Mouse (Mus musculus): ENCODE measurements around the gene Rassf7. TPM values are rescaled to one million over a fixed set of nuclear protein-coding genes. Genes with fewer than 3 reads are reported as not detected.
A peak's percentile ranks its signal among the peaks of the same experiment; 100 is the strongest.

Rassf7 gene
- total and polyA plus RNA-seq, 3 experiments: 2.0 to 18.1 (median 6.0) TPM

DNA sequence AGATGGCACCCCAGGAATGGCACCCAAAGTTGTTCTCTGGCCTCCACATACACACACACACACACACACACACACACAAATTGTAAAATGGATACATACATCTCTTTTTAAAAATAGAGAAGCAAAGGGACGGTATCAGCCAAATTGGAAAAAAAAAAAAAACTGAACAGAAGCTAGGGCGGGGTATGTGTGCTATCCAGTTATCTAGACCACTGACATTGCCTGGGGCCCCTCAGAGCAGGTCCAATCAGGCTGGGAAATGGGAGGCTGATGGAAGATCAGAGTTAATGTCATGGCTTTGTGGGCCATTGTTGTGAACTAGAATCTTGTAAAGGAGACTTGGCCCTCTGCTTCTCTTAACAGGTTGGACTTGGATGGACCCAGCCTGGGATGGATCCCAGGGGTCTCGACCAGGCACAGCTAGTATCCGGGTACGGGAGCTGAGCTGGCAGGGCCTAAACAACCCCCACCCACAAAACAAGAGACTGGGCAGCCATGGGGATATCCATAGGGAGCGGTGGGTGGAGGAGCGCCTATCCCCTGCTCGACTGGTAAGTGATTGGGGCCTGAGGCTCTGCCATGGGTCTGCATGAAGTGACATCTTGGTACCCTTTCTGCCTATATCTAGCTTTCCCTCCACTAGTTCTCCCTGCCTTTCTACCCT lies 18.9 kb upstream of the Rassf7 start:
- no peak for DNase-seq

DNA sequence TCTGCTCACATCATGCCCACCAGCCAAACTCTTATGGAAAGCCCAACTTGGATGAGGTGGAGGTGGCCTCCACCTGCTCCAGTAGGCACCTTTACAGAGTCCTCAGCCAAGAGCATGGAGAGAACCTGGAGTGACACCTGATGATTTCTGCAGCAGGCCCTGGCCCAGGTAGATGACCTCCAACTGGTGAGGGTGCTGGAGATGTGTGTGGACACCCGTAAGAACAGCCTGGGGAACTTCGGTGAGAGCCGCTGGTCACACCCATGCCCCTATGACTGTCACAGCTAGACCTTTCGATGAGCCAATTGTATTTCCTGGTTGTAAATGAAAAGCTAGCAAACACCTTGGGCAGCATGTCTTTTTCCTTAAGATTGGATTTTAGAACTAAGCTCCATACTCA lies 17.5 kb upstream of the Rassf7 start:
- DNase-seq: no peak

GRCm38 (mm10) chr7:141204546-141204945 lies 11.1 kb upstream of the Rassf7 start:
- no peak for DNase-seq

DNA sequence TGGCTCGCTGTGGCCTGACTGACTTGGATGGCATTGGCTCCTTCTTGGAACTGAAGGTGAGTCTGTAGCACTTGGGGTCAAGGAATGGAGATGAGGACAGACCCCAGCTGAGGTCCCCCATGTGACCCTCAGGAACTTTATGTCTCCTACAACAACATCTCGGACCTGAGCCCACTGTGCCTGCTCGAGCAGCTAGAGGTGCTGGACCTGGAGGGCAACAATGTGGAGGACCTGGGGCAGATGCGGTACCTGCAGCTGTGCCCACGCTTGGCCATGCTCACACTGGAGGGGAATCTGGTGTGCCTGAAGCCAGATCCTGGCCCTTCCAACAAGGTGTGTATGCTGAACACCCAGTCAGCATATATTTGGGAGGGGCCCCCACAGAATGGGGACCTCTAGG lies 10.2 kb upstream of the Rassf7 start:
- no peak for DNase-seq

GRCm38 (mm10) chr7:141206182-141206937 lies 9.3 kb upstream of the Rassf7 start:
- no peak for DNase-seq

- no peak for DNase-seq
These were observed 6.1 kb upstream of the Rassf7 start for GRCm38 (mm10) chr7:141209526-141209925.

- DNase-seq: no peak
These were observed 5.5 kb upstream of the Rassf7 start for GRCm38 (mm10) chr7:141210137-141210536.

DNA sequence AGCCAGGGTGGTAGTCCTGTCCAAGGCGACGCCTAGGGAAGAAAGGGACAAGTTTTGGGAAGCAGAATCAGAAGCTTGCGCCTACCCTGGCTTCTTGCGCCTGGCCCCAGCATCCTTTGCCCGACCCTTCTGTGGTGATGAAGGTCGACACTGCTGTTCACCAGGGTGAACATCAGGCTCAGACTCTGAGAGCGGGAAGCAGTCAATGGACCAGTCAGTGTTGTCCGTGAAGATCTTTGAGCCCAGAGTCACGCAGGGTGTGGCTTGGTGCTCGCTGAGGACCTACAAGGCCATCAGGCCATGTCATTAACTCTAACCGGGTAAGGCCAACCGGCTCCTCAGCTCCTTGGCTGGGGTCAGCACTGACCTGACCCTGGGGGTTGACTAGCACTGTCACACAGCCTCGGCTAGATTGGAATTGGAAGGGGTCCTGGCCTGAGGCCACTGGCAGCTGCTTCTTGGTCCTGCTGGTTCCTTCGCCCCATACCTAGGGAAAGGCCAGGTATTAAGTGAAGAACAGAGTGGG lies 5.0 kb upstream of the Rassf7 start:
- no peak for DNase-seq

DNA sequence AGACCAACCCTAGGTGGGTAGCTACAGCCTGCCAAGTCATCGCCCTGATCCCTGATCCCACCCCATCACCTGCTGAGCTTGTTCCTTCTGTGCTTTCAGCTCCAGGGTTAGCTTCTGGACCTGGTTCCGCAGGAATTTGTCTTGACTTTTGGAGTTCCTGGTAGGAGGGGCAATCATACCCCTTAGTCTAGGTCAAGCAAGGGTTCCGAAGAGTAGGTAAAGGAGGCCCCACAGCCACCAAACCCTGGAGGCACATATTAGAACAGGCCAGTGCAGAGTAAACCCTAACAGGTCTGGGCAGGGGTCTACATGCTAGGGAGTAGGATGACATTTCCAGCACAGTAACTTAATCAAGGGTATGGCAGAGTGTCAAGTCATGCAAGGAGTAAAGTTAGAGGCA lies 2.5 kb upstream of the Rassf7 start:
- DNase-seq: no peak

GRCm38 (mm10) chr7:141213605-141214235 lies 1.9 kb upstream of the Rassf7 start, which contains the start of gene Lmntd2:
Gene Lmntd2, minus strand, starts transcription at chr7:141214080.
- no peak for DNase-seq

- DNase-seq: no peak
These were observed 1.4 kb upstream of the Rassf7 start for GRCm38 (mm10) chr7:141214310-141214709.

GRCm38 (mm10) chr7:141215880-141216733 lies 447 bp downstream of the Rassf7 start:
- peak; percentile 72 for DNase-seq

DNA sequence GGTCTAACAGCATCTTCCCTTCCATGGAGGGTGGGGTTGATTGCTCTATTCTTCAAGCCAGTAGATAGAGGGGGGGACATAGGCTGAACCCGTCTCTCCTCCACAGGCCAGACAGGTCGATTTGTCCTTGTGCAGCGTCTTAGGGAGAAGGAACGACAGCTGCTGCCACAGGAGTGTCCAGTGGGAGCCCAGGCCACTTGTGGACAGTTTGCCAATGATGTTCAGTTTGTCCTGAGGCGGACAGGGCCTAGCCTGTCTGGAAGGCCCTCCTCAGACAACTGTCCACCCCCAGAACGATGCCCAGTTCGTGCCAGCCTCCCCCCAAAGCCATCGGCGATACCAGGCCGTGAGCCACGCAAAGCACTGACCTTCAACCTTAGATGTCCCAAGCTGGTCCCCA lies 1.2 kb downstream of the Rassf7 start:
- no peak for DNase-seq

DNA sequence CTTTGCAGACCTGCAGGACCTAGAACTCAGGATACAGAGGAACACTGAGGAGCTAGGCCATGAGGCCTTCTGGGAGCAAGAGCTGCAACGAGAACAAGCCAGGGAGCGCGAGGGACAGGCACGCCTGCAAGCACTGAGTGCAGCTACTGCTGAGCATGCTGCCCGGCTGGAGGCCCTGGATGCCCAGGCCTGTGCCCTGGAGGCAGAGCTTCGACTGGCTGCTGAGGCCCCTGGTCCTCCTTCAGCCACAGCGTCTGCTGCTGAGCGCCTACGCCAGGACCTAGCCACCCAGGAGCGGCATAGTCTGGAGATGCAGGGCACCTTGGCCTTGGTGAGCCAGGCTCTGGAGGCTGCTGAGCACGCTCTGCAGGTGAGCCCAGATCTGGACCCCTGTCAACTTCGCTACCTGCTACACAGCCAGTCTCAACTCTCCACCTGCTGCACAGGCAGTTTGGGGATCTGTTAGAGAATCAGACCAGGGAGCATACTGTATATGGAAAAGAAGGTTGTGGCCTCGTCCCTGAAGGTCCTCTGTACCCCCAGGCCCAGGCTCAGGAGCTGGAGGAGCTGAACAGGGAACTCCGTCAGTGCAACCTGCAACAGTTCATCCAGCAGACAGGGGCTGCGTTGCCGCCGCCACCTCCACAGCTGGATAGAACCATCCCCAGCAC lies 1.8 kb downstream of the Rassf7 start:
- no peak for DNase-seq

- DNase-seq: no peak
These were observed 2.5 kb downstream of the Rassf7 start for GRCm38 (mm10) chr7:141218141-141218540.

DNA sequence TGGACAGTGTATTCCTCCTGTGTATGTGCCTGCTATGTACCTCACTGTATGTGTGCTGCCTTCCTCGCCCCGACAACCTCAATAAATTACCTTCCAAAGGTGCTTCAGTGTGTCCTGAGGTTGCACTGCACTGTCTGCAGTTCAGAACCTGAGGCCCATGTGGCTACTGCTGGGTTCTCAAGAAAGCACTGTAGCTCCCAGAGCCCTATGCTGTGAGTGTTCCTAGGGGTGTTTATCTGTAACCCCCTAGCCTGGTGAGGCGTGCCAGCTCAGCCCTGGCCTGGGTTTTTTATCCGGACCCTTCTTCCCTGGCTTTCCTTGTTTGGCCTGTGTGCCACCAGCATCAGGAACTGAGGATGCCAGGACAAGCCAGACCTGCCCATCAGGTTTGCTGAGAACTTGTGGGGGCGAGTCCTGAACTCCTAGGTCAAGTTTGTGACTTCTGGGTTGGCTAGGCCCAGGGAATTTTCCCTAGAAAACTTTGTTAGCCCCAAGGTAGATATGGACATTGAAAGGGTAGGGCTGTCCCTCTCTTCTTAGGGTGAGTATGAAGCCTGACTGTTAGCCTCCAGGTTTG lies 3.0 kb downstream of the Rassf7 start:
- DNase-seq: no peak

DNA sequence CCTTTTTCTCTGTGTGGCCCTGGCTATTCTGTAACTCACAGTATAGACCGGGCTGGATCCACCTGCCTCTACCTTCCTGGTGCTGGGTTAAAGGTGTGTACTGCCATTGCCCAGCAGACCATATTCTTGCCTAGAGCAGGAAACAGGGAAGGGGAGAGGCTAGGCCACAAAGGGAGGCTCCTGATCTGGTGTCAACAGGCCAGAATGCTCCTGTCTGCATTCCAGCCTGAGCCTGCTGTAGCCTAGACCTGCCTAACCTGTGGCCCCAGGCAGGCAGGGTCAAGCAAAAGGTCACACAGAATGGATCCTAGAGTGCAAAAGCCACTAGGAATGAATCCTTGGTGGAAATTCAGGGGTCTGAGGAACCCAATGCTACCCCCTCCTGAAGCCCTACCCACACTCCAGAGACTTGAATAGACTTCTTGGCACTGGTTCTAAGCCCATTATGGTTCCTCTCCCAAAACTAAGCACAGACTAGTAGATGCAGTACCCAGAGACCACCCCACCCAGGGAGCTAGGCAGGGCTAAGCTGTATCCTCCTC lies 4.0 kb downstream of the Rassf7 start:
- DNase-seq: no peak

- no peak for DNase-seq
These were observed 4.7 kb downstream of the Rassf7 start for GRCm38 (mm10) chr7:141220377-141220776.

DNA sequence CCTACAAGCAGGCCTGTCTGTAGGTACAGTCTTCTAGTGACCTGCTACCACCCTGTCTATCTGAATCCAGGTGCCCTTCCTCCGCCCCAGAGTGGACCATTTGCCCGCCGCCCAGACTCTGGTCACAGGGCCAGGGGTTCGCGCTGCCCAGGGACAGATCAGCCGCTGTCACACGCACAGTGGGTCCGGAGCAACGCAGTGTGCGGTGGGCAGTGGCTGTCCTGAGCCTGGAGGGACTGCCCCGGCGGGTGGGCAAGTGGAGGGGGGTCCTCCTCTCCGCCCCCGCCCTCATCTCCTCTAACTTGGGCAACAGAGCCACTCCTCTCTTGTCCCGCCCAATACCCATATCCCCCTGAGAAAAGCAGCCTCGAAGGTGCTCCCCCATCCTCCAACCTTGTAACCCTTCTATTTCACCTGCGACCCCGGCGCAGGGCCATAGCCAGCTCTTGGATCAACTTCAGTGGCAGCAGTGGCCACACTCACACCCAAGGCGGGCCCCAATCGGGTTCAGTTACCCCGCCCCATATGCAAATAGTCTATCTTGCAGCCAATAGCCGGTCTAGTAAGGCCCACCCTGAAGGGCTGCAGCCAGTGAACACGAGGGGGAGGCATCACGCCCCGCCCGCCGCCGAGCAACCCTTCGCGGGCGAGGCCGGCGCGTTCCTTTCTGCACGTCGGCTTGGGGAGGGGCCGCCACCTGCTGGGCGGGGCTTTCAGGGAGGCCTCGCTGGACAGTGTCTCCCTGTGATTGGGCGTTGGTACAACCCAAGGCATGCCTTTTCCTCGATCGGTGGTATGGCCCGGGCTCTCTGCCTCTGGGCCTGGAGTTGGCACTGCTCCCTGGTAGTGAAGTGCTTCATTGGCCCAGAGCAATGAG lies 5.8 kb downstream of the Rassf7 start:
- peak; percentile 98 for DNase-seq

DNA sequence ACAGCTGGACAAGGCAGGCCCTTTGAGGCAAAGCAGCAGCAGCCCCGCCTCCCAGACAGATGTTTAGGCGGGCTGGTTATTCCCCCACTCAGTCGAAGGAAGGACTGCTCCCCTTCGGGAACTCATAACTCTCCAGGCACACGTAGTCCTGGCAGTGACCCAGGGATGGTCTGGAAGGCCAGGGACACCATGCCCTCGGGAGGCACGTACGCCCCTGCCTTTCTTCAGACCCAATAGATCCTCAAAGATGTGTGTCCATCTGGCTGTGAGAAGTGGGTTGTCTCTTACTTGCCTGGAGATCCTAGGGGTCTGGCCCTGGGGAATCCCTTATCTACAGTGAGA lies 6.4 kb downstream of the Rassf7 start:
- DNase-seq: no peak

Measured in adrenal gland, adult 2 months (tissue).